Mouse (Mus musculus): ENCODE data around the gene Ripor1. TPM values are rescaled to one million over a fixed set of nuclear protein-coding genes. Genes with fewer than 3 reads are reported as not detected.
A peak's percentile ranks its signal among the peaks of the same experiment; 100 is the strongest.

Ripor1 gene
- polyA plus RNA-seq, 1 experiment from 2014 or later, result 44.4 TPM

- 87% methylated on average over 9 of the region's 9 CpGs for whole genome bisulfite sequencing
- Histone ChIP-seq H3K36me3 (ENCODE audit: insufficient read depth, low read length) (peaks cover 16% of the 10 kb centered on the region), H3K9me3 (replicated peaks; ENCODE audit: low read length) (no peaks in the 10 kb centered on the region), H3K27me3 (ENCODE audit: insufficient read depth, low read length) (no peaks in the 10 kb centered on the region), H3K4me3 (replicated peaks; ENCODE audit: low read depth, low read length) (no peak overlapping the region), H3K4me2 (ENCODE audit: low read length) (no peak overlapping the region), H3K9ac (ENCODE audit: low read depth, low read length) (no peak overlapping the region), H3K4me1 (replicated peaks; ENCODE audit: insufficient read depth, low read length) (peaks cover 23% of the 10 kb centered on the region; the same call in 1 of the 2 replicates), H3K27ac (no peak overlapping the region)
- DNase-seq (ENCODE audit: low spot score) (no peak), ATAC-seq (replicated peaks; ENCODE audit: low FRiP score, low read depth) (no peak)
- no peak for TF ChIP-seq CTCF (IDR thresholded peaks at IDR 0.05; ENCODE audit: low read depth)
Measured at GRCm38 (mm10) chr8:105611836-105612235, 6.8 kb downstream of the Ripor1 start.

GRCm38 (mm10) chr8:105613037-105613436, 8.0 kb downstream of the Ripor1 start:
- no peak for DNase-seq (ENCODE audit: low spot score)
- WGBS, result 4% methylated on average over 20 of the region's 20 CpGs
- Histone ChIP-seq H3K27me3 (ENCODE audit: insufficient read depth, low read length) (no peaks in the 10 kb centered on the region), H3K9ac (ENCODE audit: low read depth, low read length) (0 out of 2 replicates have a peak overlapping the region, but pooled peaks have one; percentile 46), H3K4me1 (replicated peaks; ENCODE audit: insufficient read depth, low read length) (peaks cover 18% of the 10 kb centered on the region; the same call in 1 of the 2 replicates), H3K9me3 (replicated peaks; ENCODE audit: low read length) (no peaks in the 10 kb centered on the region), H3K27ac (no peak overlapping the region), H3K4me3 (replicated peaks; ENCODE audit: low read depth, low read length) (peak overlapping the region; percentile 46), H3K4me2 (ENCODE audit: low read length) (peak overlapping the region; percentile 84), H3K36me3 (ENCODE audit: insufficient read depth, low read length) (peaks cover 27% of the 10 kb centered on the region)
- ATAC-seq (replicated peaks; ENCODE audit: low FRiP score, low read depth), result no peak
- TF ChIP-seq CTCF (IDR thresholded peaks at IDR 0.05; ENCODE audit: low read depth), result no peak

- peaks cover 37% of the 10 kb centered on the region for H3K36me3 ChIP-seq (ENCODE audit: insufficient read depth, low read length)
- H3K27ac ChIP-seq, result 0 out of 2 replicates have a peak overlapping the region, but pooled peaks have one; percentile 44
- WGBS, result 3% methylated on average over 50 of the region's 50 CpGs
Measured at GRCm38 (mm10) chr8:105613830-105614511, 8.9 kb downstream of the Ripor1 start.

GRCm38 (mm10) chr8:105615942-105616341, 10.9 kb downstream of the Ripor1 start:
- Histone ChIP-seq H3K4me3 (replicated peaks; ENCODE audit: low read depth, low read length) (no peak overlapping the region), H3K9me3 (replicated peaks; ENCODE audit: low read length) (no peaks in the 10 kb centered on the region), H3K4me1 (replicated peaks; ENCODE audit: insufficient read depth, low read length) (peaks cover 13% of the 10 kb centered on the region; the same call in 1 of the 2 replicates), H3K36me3 (ENCODE audit: insufficient read depth, low read length) (peaks cover 56% of the 10 kb centered on the region), H3K27ac (no peak overlapping the region), H3K9ac (ENCODE audit: low read depth, low read length) (no peak overlapping the region), H3K4me2 (ENCODE audit: low read length) (no peak overlapping the region), H3K27me3 (ENCODE audit: insufficient read depth, low read length) (no peaks in the 10 kb centered on the region)
- 90% methylated on average over 9 of the region's 9 CpGs for WGBS
- DNase-seq (ENCODE audit: low spot score) (no peak), ATAC-seq (replicated peaks; ENCODE audit: low FRiP score, low read depth) (no peak)
- TF ChIP-seq CTCF (IDR thresholded peaks at IDR 0.05; ENCODE audit: low read depth), result no peak

More at GRCm38 (mm10) chr8:105613830-105614511, 8.9 kb downstream of the Ripor1 start:
- peak overlapping the region; percentile 46 for H3K4me3 ChIP-seq (replicated peaks; ENCODE audit: low read depth, low read length)
- peak overlapping the region; percentile 84 for H3K4me2 ChIP-seq (ENCODE audit: low read length)
- H3K9ac ChIP-seq (ENCODE audit: low read depth, low read length), result peak overlapping the region; percentile 49
- H3K9me3 ChIP-seq (replicated peaks; ENCODE audit: low read length), result no peaks in the 10 kb centered on the region
- H3K4me1 ChIP-seq (replicated peaks; ENCODE audit: insufficient read depth, low read length), result peaks cover 18% of the 10 kb centered on the region; the same call in 1 of the 2 replicates
- peak; percentile 70 for ATAC-seq (replicated peaks; ENCODE audit: low FRiP score, low read depth)
- TF ChIP-seq CTCF (IDR thresholded peaks at IDR 0.05; ENCODE audit: low read depth), result no peak
- peak; percentile 86 for DNase-seq (ENCODE audit: low spot score)
- H3K27me3 ChIP-seq (ENCODE audit: insufficient read depth, low read length), result no peaks in the 10 kb centered on the region

- ATAC-seq (replicated peaks; ENCODE audit: low FRiP score, low read depth) (no peak), DNase-seq (ENCODE audit: low spot score) (no peak)
- TF ChIP-seq CTCF (IDR thresholded peaks at IDR 0.05; ENCODE audit: low read depth), result no peak
- Histone ChIP-seq H3K27ac (no peak overlapping the region), H3K4me1 (replicated peaks; ENCODE audit: insufficient read depth, low read length) (peaks cover 22% of the 10 kb centered on the region; the same call in 1 of the 2 replicates), H3K4me2 (ENCODE audit: low read length) (no peak overlapping the region), H3K9ac (ENCODE audit: low read depth, low read length) (no peak overlapping the region), H3K4me3 (replicated peaks; ENCODE audit: low read depth, low read length) (no peak overlapping the region), H3K27me3 (ENCODE audit: insufficient read depth, low read length) (no peaks in the 10 kb centered on the region), H3K9me3 (replicated peaks; ENCODE audit: low read length) (no peaks in the 10 kb centered on the region), H3K36me3 (ENCODE audit: insufficient read depth, low read length) (peaks cover 66% of the 10 kb centered on the region)
- 89% methylated on average over 21 of the region's 21 CpGs for WGBS
Measured at GRCm38 (mm10) chr8:105617451-105618278, 12.6 kb downstream of the Ripor1 start.

GRCm38 (mm10) chr8:105618279-105618634, 13.2 kb downstream of the Ripor1 start:
- Histone ChIP-seq H3K9me3 (replicated peaks; ENCODE audit: low read length) (no peaks in the 10 kb centered on the region), H3K27me3 (ENCODE audit: insufficient read depth, low read length) (no peaks in the 10 kb centered on the region), H3K9ac (ENCODE audit: low read depth, low read length) (no peak overlapping the region), H3K36me3 (ENCODE audit: insufficient read depth, low read length) (peaks cover 66% of the 10 kb centered on the region), H3K27ac (no peak overlapping the region), H3K4me3 (replicated peaks; ENCODE audit: low read depth, low read length) (no peak overlapping the region), H3K4me1 (replicated peaks; ENCODE audit: insufficient read depth, low read length) (peaks cover 22% of the 10 kb centered on the region), H3K4me2 (ENCODE audit: low read length) (no peak overlapping the region)
- DNase-seq (ENCODE audit: low spot score) (no peak), ATAC-seq (replicated peaks; ENCODE audit: low FRiP score, low read depth) (no peak)
- TF ChIP-seq CTCF (IDR thresholded peaks at IDR 0.05; ENCODE audit: low read depth), result no peak
- 91% methylated on average over 5 of the region's 5 CpGs for WGBS

Data from kidney, postnatal 0 days (tissue).